Mouse (Mus musculus) kidney, adult 9 months (tissue): ENCODE measurements at regions not wholly inside any gene's neighbourhood (a gene's known extent, or its start where the extent isn't known, plus 50 kb on each side); places are given as distances from the start of the nearest gene placed in this dataset.
"Not testable (repeated sequence)": the region's sequence is repeated elsewhere in the genome, so short reads cannot be mapped to it uniquely, and the experiment has no call there.

Source experiments
- DNase-seq: peaks from one replicate; pipeline ENCODE4 v3.0.0; 2022

DNA sequence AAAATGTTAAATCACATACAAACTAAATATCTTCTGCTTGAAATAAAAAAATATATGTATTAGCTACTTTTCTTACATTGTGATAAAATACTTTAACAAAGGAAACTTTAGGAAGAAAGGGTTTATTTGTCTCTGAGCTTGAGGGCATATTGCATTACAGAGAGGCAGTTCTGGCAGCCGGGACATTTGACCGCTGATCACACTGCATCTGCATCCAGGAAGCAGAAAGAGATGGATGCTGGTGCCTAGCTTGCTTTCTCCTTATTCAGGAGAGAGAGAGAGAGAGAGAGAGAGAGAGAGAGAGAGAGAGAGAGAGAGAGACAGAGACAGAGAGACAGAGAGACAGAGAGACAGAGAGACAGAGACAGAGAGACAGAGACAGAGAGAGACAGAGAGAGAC lies 137.7 kb upstream of the Tacstd2 start:
- DNase-seq, result not testable (repeated sequence)

- DNase-seq, result not testable (repeated sequence)
Measured at GRCm38 (mm10) chr6:67668073-67668472, 132.5 kb upstream of the Tacstd2 start.

- DNase-seq, result peak; percentile 0
Measured at GRCm38 (mm10) chr6:67631617-67632016, 96.0 kb upstream of the Tacstd2 start.

GRCm38 (mm10) chr6:67610402-67610801 lies 74.8 kb upstream of the Tacstd2 start:
- no peak for DNase-seq

DNA sequence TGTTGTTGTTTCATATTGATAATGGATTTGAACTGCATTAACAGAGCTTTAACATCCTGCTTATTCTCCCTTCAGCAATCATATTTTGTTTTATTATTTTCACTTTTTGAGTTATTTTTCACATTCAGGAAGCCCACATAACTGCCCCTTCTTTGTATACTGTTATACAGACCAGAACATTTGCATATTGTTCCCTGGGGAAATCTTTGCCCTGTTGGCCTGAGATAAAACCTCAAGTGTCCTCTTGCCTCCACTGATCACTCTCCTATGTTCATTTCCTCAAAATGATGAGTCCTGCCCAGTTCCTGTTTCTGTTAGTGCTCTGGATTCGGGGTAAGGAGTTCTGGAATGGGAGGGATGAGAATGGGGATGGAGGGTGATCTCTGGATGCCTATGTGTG lies 73.9 kb upstream of the Tacstd2 start:
- DNase-seq, result not testable (repeated sequence)
